Mouse (Mus musculus) CH12.LX (cell line): ENCODE results near the gene Fkbp11. TPM values are rescaled to one million over a fixed set of nuclear protein-coding genes. Genes with fewer than 3 reads are reported as not detected.

Experiments used
- DNase-seq: peaks from one replicate; pipeline ENCODE4 v3.0.0-alpha.2; 2013; ENCODE audit errors: extremely low read depth
- H3K27ac ChIP-seq: 2 replicates; pipeline ENCODE4 v1.5.1; 2012; ENCODE audit warnings: low read depth, mild to moderate bottlenecking, control low read depth, moderate library complexity; ENCODE audit not compliant: insufficient read depth
- H3K27me3 ChIP-seq: replicated peaks from 2 replicates; pipeline ENCODE3; 2012; ENCODE audit warnings: inconsistent platforms
- H3K36me3 ChIP-seq, 2 experiments: replicated peaks in 1 of 2; 2 replicates each; pipeline versions ENCODE3 to v1.6.1; 2012; ENCODE audit warnings: inconsistent platforms in 1 of 2, low read length in 1 of 2, mild to moderate bottlenecking in 1 of 2, mixed read lengths in 1 of 2, moderate library complexity in 1 of 2; ENCODE audit not compliant: control insufficient read depth in 1 of 2, insufficient read depth in 1 of 2
- H3K4me1 ChIP-seq, 2 experiments: 2 replicates each; pipeline ENCODE4 v1.6.1; 2012; ENCODE audit warnings: inconsistent platforms in 1 of 2, moderate library complexity in 1 of 2; ENCODE audit not compliant: insufficient read depth in 2 of 2, control insufficient read depth in 1 of 2
- H3K4me2 ChIP-seq: 2 replicates; pipeline ENCODE4 v1.6.1; 2012; ENCODE audit warnings: low read depth, mild to moderate bottlenecking, control low read depth; ENCODE audit not compliant: poor library complexity, insufficient read depth, severe bottlenecking
- H3K4me3 ChIP-seq, 3 experiments: fragments of 150-350 bp in 1 of 3; sonication (generic) in 1 of 3; replicated peaks in 1 of 3; 2 replicates each; pipeline versions ENCODE3 to v1.5.1; 2011 to 2012; ENCODE audit warnings: low read depth in 2 of 3, low read length in 2 of 3, mild to moderate bottlenecking in 2 of 3, moderate library complexity in 2 of 3, control low read depth in 1 of 3, improper control_type of control experiment in 1 of 3, inconsistent platforms in 1 of 3, mixed read lengths in 1 of 3; ENCODE audit not compliant: poor library complexity in 1 of 3
- H3K79me2 ChIP-seq: replicated peaks from 2 replicates; pipeline ENCODE4 v1.6.1; 2012; ENCODE audit warnings: mild to moderate bottlenecking, moderate library complexity; ENCODE audit not compliant: control insufficient read depth, poor library complexity, insufficient read depth, severe bottlenecking; ENCODE audit errors: extremely low read depth
- H3K9ac ChIP-seq: 2 replicates; pipeline ENCODE4 v1.6.1; 2012; ENCODE audit warnings: low read depth, mild to moderate bottlenecking, control low read depth, moderate library complexity; ENCODE audit not compliant: insufficient read depth
- H3K9me3 ChIP-seq: replicated peaks from 2 replicates; pipeline ENCODE3; 2012; ENCODE audit warnings: low read length, inconsistent platforms, mixed read lengths
- CHD2 ChIP-seq: IDR thresholded peaks from 2 replicates; pipeline ENCODE4 v1.6.1; 2011; ENCODE audit warnings: low read length, improper control_type of control experiment
- CTCF ChIP-seq, 2 experiments: IDR thresholded peaks in 1 of 2; conservative IDR thresholded peaks in 1 of 2; 2 replicates each; pipeline ENCODE4 v1.5.1; 2011 to 2012; ENCODE audit warnings: low read depth in 2 of 2, low read length in 2 of 2, improper control_type of control experiment in 1 of 2, inconsistent platforms in 1 of 2, mild to moderate bottlenecking in 1 of 2, moderate library complexity in 1 of 2
- ELF1 ChIP-seq: IDR thresholded peaks from 2 replicates; pipeline ENCODE4 v1.6.1; 2014; ENCODE audit warnings: low read depth, mild to moderate bottlenecking, inconsistent platforms, low read length, improper control_type of control experiment
- GABPA ChIP-seq: IDR thresholded peaks from 2 replicates; pipeline ENCODE4 v1.6.1; 2012; ENCODE audit warnings: low read depth, low read length, improper control_type of control experiment, inconsistent platforms; ENCODE audit not compliant: insufficient replicate concordance
- HCFC1 ChIP-seq: IDR thresholded peaks from 2 replicates; pipeline ENCODE4 v1.6.1; 2012; ENCODE audit warnings: low read depth, mild to moderate bottlenecking, inconsistent platforms, low read length, improper control_type of control experiment
- JUN ChIP-seq: IDR thresholded peaks from 2 replicates; pipeline ENCODE4 v1.6.1; 2011; ENCODE audit warnings: low read depth, mild to moderate bottlenecking, low read length, improper control_type of control experiment, moderate library complexity; ENCODE audit not compliant: insufficient read depth
- MEF2A ChIP-seq: IDR thresholded peaks from 2 replicates; pipeline ENCODE4 v1.6.1; 2014; ENCODE audit warnings: low read depth, mild to moderate bottlenecking, inconsistent platforms, low read length, improper control_type of control experiment, borderline replicate concordance
- MXI1 ChIP-seq: IDR thresholded peaks from 2 replicates; pipeline ENCODE4 v1.6.1; 2011; ENCODE audit warnings: mild to moderate bottlenecking, low read depth, low read length, improper control_type of control experiment
- NRF1 ChIP-seq: IDR thresholded peaks from 2 replicates; pipeline ENCODE4 v1.6.1; 2014; ENCODE audit warnings: low read depth, mild to moderate bottlenecking, inconsistent platforms, low read length, improper control_type of control experiment, moderate library complexity
- POLR2AphosphoS2 ChIP-seq: IDR thresholded peaks from 2 replicates; pipeline ENCODE4 v1.6.1; 2011; ENCODE audit warnings: low read depth, low read length, improper control_type of control experiment
- RAD21 ChIP-seq: IDR thresholded peaks from 2 replicates; pipeline ENCODE4 v1.6.1; 2011; ENCODE audit warnings: low read depth, mild to moderate bottlenecking, low read length, improper control_type of control experiment, moderate library complexity
- RCOR1 ChIP-seq: conservative IDR thresholded peaks from 2 replicates; pipeline ENCODE4 v1.6.1; 2012; ENCODE audit warnings: low read depth, mild to moderate bottlenecking, inconsistent platforms, low read length, improper control_type of control experiment
- SIN3A ChIP-seq: IDR thresholded peaks from 2 replicates; pipeline ENCODE4 v1.6.1; 2012; ENCODE audit warnings: low read length, improper control_type of control experiment, inconsistent platforms
- USF1 ChIP-seq: IDR thresholded peaks from 2 replicates; pipeline ENCODE4 v1.6.1; 2014; ENCODE audit warnings: low read depth, mild to moderate bottlenecking, inconsistent platforms, low read length, improper control_type of control experiment
- ZKSCAN1 ChIP-seq: IDR thresholded peaks from 2 replicates; pipeline ENCODE4 v1.6.1; 2012; ENCODE audit warnings: low read depth, inconsistent platforms, low read length, improper control_type of control experiment, borderline replicate concordance
- ZMIZ1 ChIP-seq: IDR thresholded peaks from 2 replicates; pipeline ENCODE4 v1.6.1; 2012; ENCODE audit warnings: low read depth, mild to moderate bottlenecking, inconsistent platforms, low read length, improper control_type of control experiment
- ZNF384 ChIP-seq: IDR thresholded peaks from 2 replicates; pipeline ENCODE4 v1.6.1; 2012; ENCODE audit warnings: low read depth, low read length, improper control_type of control experiment, inconsistent platforms
- dilution Hi-C: fragments of 300-500 bp; cut with MboI; formaldehyde crosslinking; loops from 2 replicates; pipeline ENCODE4 v1.14.3; 2020; ENCODE audit warnings: low sequenced_read_pairs; ENCODE audit not compliant: extremely low pct_unique_long_range_greater_than_20kb, extremely low pct_ligation_motif_present
- in situ Hi-C: fragments of 300-500 bp; cut with MboI; formaldehyde crosslinking; loops from 3 replicates; pipeline ENCODE4 v1.14.3; 2019; ENCODE audit warnings: low sequenced_read_pairs, low pct_ligation_motif_present, low pct_unique_long_range_greater_than_20kb, mixed read lengths
- polyA plus RNA-seq: library from polyadenylated mRNA; unstranded; fragments of >175 nt; gene quantifications from 2 replicates; pipeline ENCODE4 v1.2.1, GENCODE M21; 2012; ENCODE audit warnings: low read depth; ENCODE audit not compliant: insufficient read length
- total RNA-seq, 2 experiments: library from RNA; depleted of rRNA; stranded (reverse); fragments of 300-350 nt in 1 of 2; fragments of >200 nt in 1 of 2; gene quantifications; 2 replicates each; pipeline ENCODE4 v1.2.3; 2012 to 2014

Gene Fkbp11
- total and polyA plus RNA-seq, 3 experiments, result 21.0 to 75.0 (median 22.2) TPM

GRCm38 (mm10) chr15:98762201-98762621 lies 34.2 kb upstream of the Fkbp11 start (continued):
- TF ChIP-seq ZMIZ1, result no peak
- no peak for TF ChIP-seq POLR2AphosphoS2
- no peak for TF ChIP-seq MEF2A
- TF ChIP-seq NRF1, result no peak
- no peak for TF ChIP-seq GABPA
- TF ChIP-seq USF1, result no peak
- TF ChIP-seq HCFC1, result no peak
- 0 out of 4 replicates have a peak, but pooled peaks of 1 of the 2 experiments have one; percentile 3 for TF ChIP-seq CTCF (conservative IDR thresholded peaks at IDR 0.05 in 1 of 2, IDR thresholded peaks at IDR 0.05 in 1 of 2; ENCODE audit: low read depth in 2 of 2, low read length in 2 of 2)
- TF ChIP-seq ZNF384, result no peak

GRCm38 (mm10) chr15:98754125-98754524 lies 26.1 kb upstream of the Fkbp11 start:
- Histone ChIP-seq H3K79me2 (peaks cover 57% of the 10 kb centered on the region), H3K27me3 (no peaks in the 10 kb centered on the region), H3K36me3 (peaks cover 9 to 86% of the 10 kb centered on the region in 2 experiments), H3K4me1 (peaks cover 6 to 48% of the 10 kb centered on the region in 2 experiments), H3K9me3 (no peaks in the 10 kb centered on the region), H3K9ac (no peak overlapping the region), H3K27ac (no peak overlapping the region), H3K4me2 (no peak overlapping the region), H3K4me3 (no peak overlapping the region)
- TF ChIP-seq MXI1, result no peak
- TF ChIP-seq ZKSCAN1, result no peak
- TF ChIP-seq ELF1, result no peak
- no peak for TF ChIP-seq RCOR1
- no peak for TF ChIP-seq MEF2A
- TF ChIP-seq CHD2, result no peak
- in situ Hi-C loops (no loop called here), dilution Hi-C loops (no loop called here)
- DNase-seq, result no peak

GRCm38 (mm10) chr15:98753021-98753423 lies 25.0 kb upstream of the Fkbp11 start:
- peaks cover 10 to 53% of the 10 kb centered on the region in 2 experiments for H3K4me1 ChIP-seq
- peaks cover 10 to 82% of the 10 kb centered on the region in 2 experiments for H3K36me3 ChIP-seq
- H3K9ac ChIP-seq, result no peak overlapping the region
- DNase-seq, result no peak
- H3K27me3 ChIP-seq, result no peaks in the 10 kb centered on the region
- H3K4me3 ChIP-seq, result no peak overlapping the region
- TF ChIP-seq SIN3A (no peak), ZKSCAN1 (no peak), RCOR1 (no peak), JUN (no peak), RAD21 (no peak)
- H3K4me2 ChIP-seq, result no peak overlapping the region
- dilution Hi-C loops, result no loop called here
- no peak overlapping the region for H3K27ac ChIP-seq
- peaks cover 55% of the 10 kb centered on the region for H3K79me2 ChIP-seq
- in situ Hi-C loops, result no loop called here
- no peaks in the 10 kb centered on the region for H3K9me3 ChIP-seq
